Mouse (Mus musculus) midbrain, embryonic 16.5 days (tissue): ENCODE data around the gene Ap4s1. TPM values are rescaled to one million over a fixed set of nuclear protein-coding genes. Genes with fewer than 3 reads are reported as not detected.
"Not testable (repeated sequence)": the region's sequence is repeated elsewhere in the genome, so short reads cannot be mapped to it uniquely, and the experiment has no call there.

Experiments
- ATAC-seq: fragments of 200-750 bp; cut with Nextera tagmentation; 2 replicates; pipeline ENCODE4 v1.8.0; 2017; ENCODE audit warnings: moderate TSS enrichment
- H3K27ac ChIP-seq: fragments of 300-500 bp; sonication (generic); 2 replicates; pipeline ENCODE4 v1.5.1; 2014; ENCODE audit warnings: mild to moderate bottlenecking, low read length, mixed read lengths
- H3K27me3 ChIP-seq: fragments of 300-500 bp; sonication (generic); 2 replicates; pipeline ENCODE4 v1.6.1; 2014; ENCODE audit warnings: low read depth, low read length, mixed read lengths; ENCODE audit not compliant: control insufficient read depth, insufficient read depth
- H3K36me3 ChIP-seq: fragments of 300-500 bp; sonication (generic); 2 replicates; pipeline ENCODE4 v1.6.1; 2014; ENCODE audit warnings: mild to moderate bottlenecking, low read length, moderate library complexity, mixed read lengths; ENCODE audit not compliant: control insufficient read depth, insufficient read depth
- H3K4me1 ChIP-seq: fragments of 300-500 bp; sonication (generic); 2 replicates; pipeline ENCODE4 v1.6.1; 2014; ENCODE audit warnings: mild to moderate bottlenecking, low read length, mixed read lengths; ENCODE audit not compliant: control insufficient read depth, insufficient read depth
- H3K4me2 ChIP-seq: fragments of 300-500 bp; sonication (generic); 2 replicates; pipeline ENCODE4 v1.6.1; 2014; ENCODE audit warnings: mild to moderate bottlenecking, low read length, mixed read lengths
- H3K4me3 ChIP-seq: fragments of 300-500 bp; sonication (generic); 2 replicates; pipeline ENCODE4 v1.5.1; 2014; ENCODE audit warnings: low read depth, mild to moderate bottlenecking, low read length, moderate library complexity, mixed read lengths
- H3K9ac ChIP-seq: fragments of 300-500 bp; sonication (generic); 2 replicates; pipeline ENCODE4 v1.6.1; 2014; ENCODE audit warnings: low read depth, low read length, mixed read lengths
- H3K9me3 ChIP-seq: fragments of 300-500 bp; sonication (generic); replicated peaks from 2 replicates; pipeline ENCODE4 v1.6.1; 2014; ENCODE audit warnings: mild to moderate bottlenecking, low read length, mixed read lengths; ENCODE audit not compliant: control insufficient read depth, poor library complexity, severe bottlenecking
- WGBS: fragments of 180-500 bp; shearing (Covaris S2); extraction: QIAGEN DNeasy Blood & Tissue Kit; methylation state at CpG from one replicate; pipeline ENCODE4 v1.1.7; 2014; 5-methylcytosine and 5-hydroxymethylcytosine counted together
- polyA plus RNA-seq: library from polyadenylated mRNA; unstranded; fragments of >200 nt; fragmentation: Nextera tagmentation; extraction: Ambion mirVana; gene quantifications from 2 replicates; pipeline ENCODE4 v1.2.1, GENCODE M21; 2015

Ap4s1 gene
- polyA plus RNA-seq, 1 experiment from 2014 or later: 55.7 TPM

DNA sequence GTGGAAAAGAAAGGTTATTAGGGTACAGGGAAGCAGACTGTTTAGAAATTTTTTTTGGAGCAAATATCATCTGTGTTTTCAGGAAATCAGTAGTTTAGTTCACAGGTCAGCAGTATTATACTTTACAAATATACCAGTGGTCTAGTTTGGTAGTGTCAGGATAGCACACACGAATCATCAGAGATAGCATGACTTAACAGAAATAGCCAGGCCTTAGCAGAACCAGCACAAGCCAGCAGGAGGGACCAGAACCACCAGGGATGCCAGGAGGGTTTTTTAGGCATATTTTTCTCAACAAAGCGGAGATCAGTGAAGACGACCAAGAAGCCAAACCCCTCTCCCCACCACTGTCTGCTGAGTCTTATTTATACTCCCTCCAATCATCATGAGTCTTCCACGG is 17.6 kb upstream of the Ap4s1 start:
- peaks cover 2% of the 10 kb centered on the region; the same call in 1 of the 2 replicates for H3K4me1 ChIP-seq
- 63% methylated on average over 4 of the region's 4 CpGs for WGBS
- H3K27me3 ChIP-seq: no peaks in the 10 kb centered on the region
- H3K27ac ChIP-seq: no peak overlapping the region
- H3K9me3 ChIP-seq: no peaks in the 10 kb centered on the region
- H3K4me2 ChIP-seq: no peak overlapping the region
- no peaks in the 10 kb centered on the region for H3K36me3 ChIP-seq
- ATAC-seq: no peak
- no peak overlapping the region for H3K9ac ChIP-seq
- no peak overlapping the region for H3K4me3 ChIP-seq

DNA sequence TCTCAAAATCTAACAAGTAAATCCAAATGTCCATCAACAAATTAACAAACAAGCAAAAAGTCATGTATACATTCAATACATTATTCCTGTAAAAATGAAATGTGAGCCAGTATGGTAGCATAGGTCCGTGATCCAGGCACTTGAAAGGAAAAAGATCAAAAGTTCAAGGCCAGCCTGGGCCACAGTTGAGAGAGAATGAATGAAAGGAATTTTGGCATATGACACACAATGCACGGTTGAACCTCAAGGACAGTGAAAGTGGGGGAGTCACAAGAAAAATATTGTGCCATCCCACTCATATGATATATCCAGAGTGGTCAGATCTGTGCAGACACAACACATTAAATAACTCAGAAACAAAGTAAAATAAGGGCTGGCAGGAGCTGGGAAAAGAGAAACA is 14.4 kb upstream of the Ap4s1 start:
- Histone ChIP-seq H3K36me3 (no peaks in the 10 kb centered on the region), H3K9me3 (no peaks in the 10 kb centered on the region), H3K27ac (no peak overlapping the region), H3K4me2 (no peak overlapping the region), H3K9ac (no peak overlapping the region), H3K4me3 (no peak overlapping the region), H3K27me3 (no peaks in the 10 kb centered on the region), H3K4me1 (peaks cover 2% of the 10 kb centered on the region; the same call in 1 of the 2 replicates)
- 70% methylated on average over 2 of the region's 2 CpGs for WGBS
- no peak for ATAC-seq

DNA sequence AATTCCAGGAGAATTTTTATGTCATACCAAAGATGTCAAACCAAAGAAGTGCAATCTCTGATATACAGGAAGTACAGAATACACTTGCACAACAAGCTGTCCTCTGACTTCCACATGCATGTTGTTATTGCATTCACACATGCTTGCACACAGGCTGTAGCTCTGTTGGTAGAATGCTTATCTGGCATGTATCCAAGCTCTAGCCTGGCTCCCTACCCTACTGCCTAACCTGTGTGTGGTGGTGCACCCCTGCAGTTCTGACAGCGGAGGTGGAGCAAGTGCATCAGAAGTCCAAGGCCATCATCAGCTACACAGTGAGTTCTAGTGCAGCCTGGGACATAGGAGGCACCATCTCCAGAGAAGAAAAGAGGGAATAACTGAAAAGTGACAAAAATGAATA is 12.0 kb upstream of the Ap4s1 start:
- H3K9me3 ChIP-seq: no peaks in the 10 kb centered on the region
- peak; percentile 30; the same call in 1 of the 2 replicates for ATAC-seq
- H3K4me1 ChIP-seq: peaks cover 2% of the 10 kb centered on the region; the same call in 1 of the 2 replicates
- no peaks in the 10 kb centered on the region for H3K27me3 ChIP-seq
- WGBS: 76% methylated on average over 1 of the region's 1 CpGs
- H3K27ac ChIP-seq: no peak overlapping the region
- H3K36me3 ChIP-seq: no peaks in the 10 kb centered on the region
- no peak overlapping the region for H3K9ac ChIP-seq
- no peak overlapping the region for H3K4me2 ChIP-seq
- H3K4me3 ChIP-seq: no peak overlapping the region

DNA sequence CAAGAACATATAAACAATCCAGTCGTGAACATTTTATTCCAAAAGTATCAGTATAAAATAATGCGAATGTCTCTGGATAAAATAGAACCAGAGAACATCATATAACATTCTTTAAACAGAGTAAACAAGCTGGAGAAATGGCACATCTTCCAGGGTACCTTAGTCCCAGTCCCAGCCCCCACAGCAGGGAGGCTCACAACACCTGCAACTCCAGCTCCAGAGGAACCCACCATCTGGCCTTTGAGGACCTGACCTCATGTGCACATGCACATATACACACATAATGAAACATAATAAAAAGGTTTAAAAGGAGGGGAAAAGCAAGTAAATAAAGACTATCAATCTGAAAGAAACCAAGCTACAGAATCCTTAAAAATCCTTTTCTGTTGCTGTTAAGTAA is 2.3 kb upstream of the Ap4s1 start:
- Histone ChIP-seq H3K27ac (no peak overlapping the region), H3K36me3 (no peaks in the 10 kb centered on the region), H3K4me3 (no peak overlapping the region), H3K9me3 (no peaks in the 10 kb centered on the region), H3K27me3 (no peaks in the 10 kb centered on the region), H3K4me1 (peaks cover 20% of the 10 kb centered on the region), H3K4me2 (no peak overlapping the region), H3K9ac (no peak overlapping the region)
- 97% methylated on average over 2 of the region's 2 CpGs for WGBS
- ATAC-seq: no peak

DNA sequence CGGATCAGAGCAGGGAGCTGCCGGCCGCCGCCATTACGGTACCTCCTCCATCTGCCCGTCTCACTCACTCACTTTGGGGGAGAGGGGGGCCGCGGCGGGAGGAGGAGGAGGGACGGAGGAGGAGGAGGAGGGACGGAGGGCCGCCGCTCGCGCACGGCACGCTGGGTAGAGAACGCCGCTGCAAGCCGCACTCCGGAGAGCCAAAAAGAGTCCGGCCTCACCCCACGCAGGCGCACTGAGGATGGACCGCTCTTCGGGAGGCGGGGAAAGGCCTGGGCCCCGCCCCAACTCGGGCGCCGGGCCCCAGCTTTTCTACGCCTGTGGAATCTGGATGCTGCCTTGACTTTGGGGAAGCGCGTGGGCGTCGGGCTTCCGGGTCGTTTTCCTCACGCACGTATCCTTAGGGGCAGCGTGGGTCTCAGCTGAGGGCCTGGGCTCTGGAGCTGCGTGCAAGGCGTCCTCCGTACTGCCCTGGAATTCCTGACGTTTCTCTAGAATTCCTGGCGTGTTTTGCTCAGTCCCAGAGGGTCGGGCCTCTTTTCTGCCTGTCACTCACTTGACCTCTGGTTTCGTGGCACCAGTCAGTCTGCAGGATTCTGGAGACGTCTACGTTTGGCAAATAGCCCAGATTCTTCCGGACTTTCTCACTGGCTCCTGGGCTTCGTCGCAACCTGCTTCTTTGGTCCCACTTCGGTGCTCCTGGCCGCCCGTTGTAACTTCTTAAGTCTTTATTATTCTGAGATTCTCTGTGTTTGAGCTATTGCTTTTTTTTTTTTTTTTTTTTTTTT is 1.2 kb downstream of the Ap4s1 start, which contains the start of gene Strn3:
TSS of gene Strn3 (minus strand) at position 53 of the 788 bp plus-strand sequence.
- Histone ChIP-seq H3K4me1 (peaks cover 20% of the 10 kb centered on the region), H3K27ac (peak within 1 kb of the TSS; percentile 100), H3K9ac (peak within 1 kb of the TSS; percentile 100), H3K4me3 (peak within 1 kb of the TSS; percentile 99), H3K4me2 (peak within 1 kb of the TSS; percentile 75), H3K36me3 (no peaks in the 10 kb centered on the region), H3K27me3 (no peaks in the 10 kb centered on the region), H3K9me3 (no peaks in the 10 kb centered on the region)
- WGBS: under 1% methylated on average over 49 of the region's 56 CpGs
- peak; percentile 97 for ATAC-seq

DNA sequence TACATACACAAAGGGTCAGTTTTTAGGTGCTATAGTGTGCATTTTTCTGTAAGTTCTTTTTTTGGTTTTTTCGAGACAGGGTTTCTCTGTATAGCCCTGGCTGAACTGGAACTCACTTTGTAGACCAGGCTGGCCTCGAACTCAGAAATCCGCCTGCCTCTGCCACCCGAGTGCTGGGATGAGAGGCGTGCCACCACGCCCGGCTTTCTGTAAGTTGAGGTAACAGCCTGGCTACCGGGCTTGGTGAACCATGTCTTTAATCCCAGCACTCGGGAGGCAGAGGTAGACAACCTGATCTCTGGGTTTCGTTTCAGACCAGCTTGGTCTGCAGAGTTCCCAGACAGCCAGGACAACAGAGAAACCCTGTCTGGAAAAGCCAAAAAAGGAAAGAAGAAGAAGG is 2.0 kb downstream of the Ap4s1 start:
- Histone ChIP-seq H3K4me2 (peak overlapping the region; percentile 25), H3K4me1 (peaks cover 20% of the 10 kb centered on the region)
- WGBS: 77% methylated on average over 10 of the region's 10 CpGs
- not testable (repeated sequence) for H3K27me3 ChIP-seq, ATAC-seq, H3K9ac ChIP-seq, H3K9me3 ChIP-seq, H3K27ac ChIP-seq, H3K36me3 ChIP-seq, H3K4me3 ChIP-seq

DNA sequence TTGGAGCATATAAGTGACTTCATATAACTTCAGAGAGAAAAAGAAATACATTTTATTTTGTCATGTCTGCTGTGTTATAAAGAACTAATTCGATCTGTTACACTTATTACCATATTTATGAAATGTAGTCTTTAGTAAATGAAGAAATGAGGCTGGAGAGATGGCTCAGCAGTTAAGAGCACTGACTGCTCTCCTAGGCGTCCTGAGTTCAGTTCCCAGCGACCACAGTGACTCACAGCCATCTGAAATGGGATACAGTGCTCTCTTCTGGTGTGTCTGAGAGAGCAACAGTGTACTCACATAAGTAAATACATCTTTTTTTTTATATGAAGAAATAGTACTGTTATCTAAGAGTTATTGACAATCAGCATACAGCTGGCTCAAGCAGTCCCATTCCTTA is 2.6 kb downstream of the Ap4s1 start:
- Histone ChIP-seq H3K4me2 (no peak overlapping the region), H3K9me3 (no peaks in the 10 kb centered on the region), H3K9ac (no peak overlapping the region), H3K36me3 (no peaks in the 10 kb centered on the region), H3K27me3 (no peaks in the 10 kb centered on the region), H3K4me3 (no peak overlapping the region), H3K27ac (no peak overlapping the region), H3K4me1 (peaks cover 18% of the 10 kb centered on the region)
- no peak for ATAC-seq
- 81% methylated on average over 3 of the region's 3 CpGs for WGBS

DNA sequence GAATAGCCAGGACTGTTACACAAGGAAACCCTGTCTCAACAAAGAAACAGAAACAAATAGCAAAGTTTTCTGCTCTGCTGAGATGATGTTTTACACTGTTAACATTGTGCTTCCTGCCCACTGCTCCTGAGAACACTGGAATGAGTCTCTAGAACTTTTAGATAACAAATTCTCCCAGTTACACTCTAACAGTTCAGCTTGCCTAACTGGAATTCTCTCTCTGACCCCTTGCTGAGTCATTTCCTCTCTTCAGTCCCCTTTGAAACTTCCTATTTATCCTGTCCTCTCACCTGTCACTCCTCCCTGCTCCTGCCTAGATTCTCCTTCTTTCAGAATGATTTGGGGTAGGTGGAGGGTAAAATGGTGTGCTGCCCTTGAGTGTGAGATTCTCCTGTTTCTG is 3.3 kb downstream of the Ap4s1 start:
- H3K27ac ChIP-seq: no peak overlapping the region
- H3K9me3 ChIP-seq: no peaks in the 10 kb centered on the region
- H3K27me3 ChIP-seq: no peaks in the 10 kb centered on the region
- H3K4me2 ChIP-seq: no peak overlapping the region
- ATAC-seq: no peak
- H3K9ac ChIP-seq: no peak overlapping the region
- no peak overlapping the region for H3K4me3 ChIP-seq
- peaks cover 13% of the 10 kb centered on the region for H3K4me1 ChIP-seq
- H3K36me3 ChIP-seq: no peaks in the 10 kb centered on the region

DNA sequence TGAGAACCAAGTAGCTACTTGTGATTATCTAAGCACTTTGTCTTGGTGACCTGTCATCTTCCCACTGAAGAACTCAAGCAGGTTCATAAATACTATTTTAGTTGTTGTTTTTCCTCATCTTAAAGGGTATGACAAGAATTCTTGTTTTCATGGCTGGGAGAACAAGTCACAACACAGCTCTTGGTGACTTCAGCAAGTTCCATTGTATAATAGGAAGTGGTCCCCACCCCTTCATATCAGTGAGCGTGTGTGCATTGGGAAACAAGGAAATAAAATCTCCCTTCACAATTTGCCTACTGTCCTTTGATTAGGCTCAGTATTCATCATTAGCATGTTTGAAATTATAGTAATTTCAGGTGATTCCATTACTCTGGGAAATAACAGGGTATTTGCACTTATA is 4.1 kb downstream of the Ap4s1 start:
- H3K4me2 ChIP-seq: no peak overlapping the region
- no peak overlapping the region for H3K4me3 ChIP-seq
- H3K4me1 ChIP-seq: peaks cover 7% of the 10 kb centered on the region
- no peaks in the 10 kb centered on the region for H3K9me3 ChIP-seq
- H3K27me3 ChIP-seq: no peaks in the 10 kb centered on the region
- 91% methylated on average over 1 of the region's 1 CpGs for WGBS
- no peak overlapping the region for H3K9ac ChIP-seq
- no peak overlapping the region for H3K27ac ChIP-seq
- ATAC-seq: no peak
- H3K36me3 ChIP-seq: no peaks in the 10 kb centered on the region
